Mouse (Mus musculus): ENCODE data around the gene Pan2.

DNA sequence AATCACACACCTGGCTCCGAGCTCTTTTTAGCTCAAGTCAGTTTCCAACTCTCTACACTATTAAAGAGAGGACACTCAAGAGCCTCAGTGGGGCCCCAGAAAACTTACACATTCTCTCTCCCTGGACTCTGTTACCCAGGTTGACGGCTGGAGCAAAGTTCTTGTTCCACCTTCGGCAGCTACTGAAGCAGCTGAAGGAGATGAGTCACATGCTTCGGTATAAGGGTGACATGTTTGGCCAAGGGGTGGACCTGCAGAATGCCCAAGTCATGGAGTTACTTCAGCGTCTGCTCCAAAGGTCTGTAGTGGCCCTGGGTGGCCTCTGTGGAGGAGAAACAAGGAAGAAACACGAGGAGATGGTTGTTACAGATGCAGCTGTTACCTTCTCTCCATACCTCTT lies 22.2 kb upstream of the Pan2 start:
- TF ChIP-seq CTCF (IDR thresholded peaks at IDR 0.05; ENCODE audit: low read depth) (no peak), EP300 (IDR thresholded peaks at IDR 0.05; ENCODE audit: low read depth) (no peak)
